Mouse (Mus musculus) intestine, postnatal 0 days (tissue): ENCODE results near the gene Katnb1. TPM values are rescaled to one million over a fixed set of nuclear protein-coding genes. Genes with fewer than 3 reads are reported as not detected.

Experiments used
- ATAC-seq: fragments of 200-750 bp; cut with Nextera tagmentation; 2 replicates; pipeline ENCODE4 v1.8.0; 2017; ENCODE audit warnings: mild to moderate bottlenecking, moderate TSS enrichment, moderate library complexity
- H3K27ac ChIP-seq: fragments of 300-500 bp; sonication (generic); 2 replicates; pipeline ENCODE4 v1.5.1; 2014; ENCODE audit warnings: mild to moderate bottlenecking, low read depth, low read length, moderate library complexity
- H3K27me3 ChIP-seq: fragments of 300-500 bp; sonication (generic); replicated peaks from 2 replicates; pipeline ENCODE4 v1.6.1; 2014; ENCODE audit warnings: low read length, mixed read lengths; ENCODE audit not compliant: control insufficient read depth, insufficient read depth
- H3K36me3 ChIP-seq: fragments of 300-500 bp; sonication (generic); 2 replicates; pipeline ENCODE4 v1.6.1; 2014; ENCODE audit warnings: mild to moderate bottlenecking, moderate library complexity; ENCODE audit not compliant: control insufficient read depth, insufficient read depth
- H3K4me1 ChIP-seq: fragments of 300-500 bp; sonication (generic); replicated peaks from 2 replicates; pipeline ENCODE4 v1.6.1; 2014; ENCODE audit warnings: antibody characterized with exemption, low read length, mixed read lengths; ENCODE audit not compliant: control insufficient read depth, insufficient read depth
- H3K4me2 ChIP-seq: fragments of 300-500 bp; sonication (generic); replicated peaks from 2 replicates; pipeline ENCODE4 v1.6.1; 2014; ENCODE audit warnings: low read depth, mild to moderate bottlenecking, moderate library complexity
- H3K4me3 ChIP-seq: fragments of 300-500 bp; sonication (generic); 2 replicates; pipeline ENCODE4 v1.5.1; 2014; ENCODE audit warnings: low read depth, low read length
- H3K9ac ChIP-seq: fragments of 300-500 bp; sonication (generic); 2 replicates; pipeline ENCODE4 v1.6.1; 2014; ENCODE audit warnings: mild to moderate bottlenecking, low read depth, low read length
- H3K9me3 ChIP-seq: fragments of 300-500 bp; sonication (generic); 2 replicates; pipeline ENCODE4 v1.6.1; 2016; ENCODE audit warnings: mixed run types; ENCODE audit not compliant: control insufficient read depth
- CTCF ChIP-seq: sonication (generic); IDR thresholded peaks from 2 replicates; pipeline ENCODE4 v1.5.1; 2016; ENCODE audit warnings: low read depth, mild to moderate bottlenecking, control low read depth, antibody characterized with exemption, moderate library complexity
- WGBS: fragments of 180-500 bp; shearing (Covaris S2); extraction: QIAGEN DNeasy Blood & Tissue Kit; methylation state at CpG from one replicate; pipeline ENCODE4 v1.1.7; 2014; 5-methylcytosine and 5-hydroxymethylcytosine counted together
- polyA plus RNA-seq: library from polyadenylated mRNA; unstranded; fragments of >200 nt; fragmentation: Nextera tagmentation; extraction: Ambion mirVana; gene quantifications from 2 replicates; pipeline ENCODE4 v1.2.1, GENCODE M21; 2015

Katnb1 gene
- polyA plus RNA-seq, 1 experiment from 2014 or later, result 12.7 TPM

GRCm38 (mm10) chr8:95099009-95099408 lies 18.0 kb downstream of the Katnb1 start:
- 19% methylated on average over 5 of the region's 5 CpGs for WGBS
- TF ChIP-seq CTCF, result peak; percentile 99

GRCm38 (mm10) chr8:95101972-95102371 lies 21.0 kb downstream of the Katnb1 start:
- Histone ChIP-seq H3K9me3 (no peaks in the 10 kb centered on the region), H3K4me3 (no peak overlapping the region), H3K4me1 (no peaks in the 10 kb centered on the region), H3K9ac (no peak overlapping the region), H3K4me2 (no peak overlapping the region), H3K27ac (no peak overlapping the region), H3K27me3 (no peaks in the 10 kb centered on the region), H3K36me3 (peaks cover 89% of the 10 kb centered on the region)
- peak; percentile 50 for TF ChIP-seq CTCF
- no peak for ATAC-seq
- WGBS, result 74% methylated on average over 4 of the region's 4 CpGs

More at GRCm38 (mm10) chr8:95099009-95099408, 18.0 kb downstream of the Katnb1 start:
- Histone ChIP-seq H3K9ac (no peak overlapping the region), H3K27ac (no peak overlapping the region), H3K4me3 (no peak overlapping the region), H3K9me3 (no peaks in the 10 kb centered on the region), H3K27me3 (no peaks in the 10 kb centered on the region), H3K36me3 (peaks cover 74% of the 10 kb centered on the region), H3K4me1 (no peaks in the 10 kb centered on the region), H3K4me2 (no peak overlapping the region)
- peak; percentile 47; the same call in 1 of the 2 replicates for ATAC-seq

- Histone ChIP-seq H3K9me3 (no peaks in the 10 kb centered on the region), H3K4me2 (no peak overlapping the region), H3K9ac (no peak overlapping the region), H3K27ac (no peak overlapping the region), H3K36me3 (peaks cover 75% of the 10 kb centered on the region), H3K4me3 (no peak overlapping the region), H3K27me3 (no peaks in the 10 kb centered on the region), H3K4me1 (no peaks in the 10 kb centered on the region)
- WGBS, result 88% methylated on average over 13 of the region's 13 CpGs
- ATAC-seq, result no peak
- no peak for TF ChIP-seq CTCF
Measured at GRCm38 (mm10) chr8:95107306-95107705, 26.3 kb downstream of the Katnb1 start.

- Histone ChIP-seq H3K9ac (no peak overlapping the region), H3K4me2 (no peak overlapping the region), H3K27ac (no peak overlapping the region), H3K4me3 (no peak overlapping the region), H3K36me3 (peaks cover 25% of the 10 kb centered on the region), H3K27me3 (no peaks in the 10 kb centered on the region), H3K9me3 (no peaks in the 10 kb centered on the region), H3K4me1 (no peaks in the 10 kb centered on the region)
- 56% methylated on average over 3 of the region's 3 CpGs for WGBS
- no peak for TF ChIP-seq CTCF
- ATAC-seq, result peak; percentile 56; the same call in 1 of the 2 replicates
Measured at GRCm38 (mm10) chr8:95112594-95112993, 31.6 kb downstream of the Katnb1 start.

- no peak overlapping the region for H3K4me3 ChIP-seq
- no peaks in the 10 kb centered on the region for H3K4me1 ChIP-seq
- TF ChIP-seq CTCF, result no peak
- H3K9ac ChIP-seq, result no peak overlapping the region
- no peak overlapping the region for H3K27ac ChIP-seq
- H3K9me3 ChIP-seq, result no peaks in the 10 kb centered on the region
- peaks cover 20% of the 10 kb centered on the region for H3K36me3 ChIP-seq
- no peak for ATAC-seq
- no peak overlapping the region for H3K4me2 ChIP-seq
- no peaks in the 10 kb centered on the region for H3K27me3 ChIP-seq
- WGBS, result 84% methylated on average over 4 of the region's 4 CpGs
Measured at GRCm38 (mm10) chr8:95113108-95113507, 32.1 kb downstream of the Katnb1 start.

- no peak overlapping the region for H3K9ac ChIP-seq
- no peak overlapping the region for H3K4me2 ChIP-seq
- H3K27ac ChIP-seq, result no peak overlapping the region
- no peaks in the 10 kb centered on the region for H3K4me1 ChIP-seq
- H3K36me3 ChIP-seq, result peaks cover 14% of the 10 kb centered on the region
- 66% methylated on average over 3 of the region's 3 CpGs for WGBS
- TF ChIP-seq CTCF, result peak; percentile 83
- H3K9me3 ChIP-seq, result no peaks in the 10 kb centered on the region
- H3K4me3 ChIP-seq, result no peak overlapping the region
- H3K27me3 ChIP-seq, result no peaks in the 10 kb centered on the region
- ATAC-seq, result 0 out of 2 replicates have a peak, but pooled peaks have one; percentile 25
Measured at GRCm38 (mm10) chr8:95113750-95114149, 32.8 kb downstream of the Katnb1 start.

- Histone ChIP-seq H3K9ac (no peak overlapping the region), H3K4me1 (no peaks in the 10 kb centered on the region), H3K4me3 (no peak overlapping the region), H3K27me3 (no peaks in the 10 kb centered on the region), H3K36me3 (peaks cover 34% of the 10 kb centered on the region), H3K4me2 (no peak overlapping the region), H3K9me3 (no peaks in the 10 kb centered on the region), H3K27ac (no peak overlapping the region)
- no peak for ATAC-seq
- TF ChIP-seq CTCF, result peak; percentile 54
- 95% methylated on average over 5 of the region's 5 CpGs for WGBS
Measured at GRCm38 (mm10) chr8:95123455-95123854, 42.5 kb downstream of the Katnb1 start.
